Mouse (Mus musculus) kidney, adult 8-10 months (tissue): ENCODE data around the gene Prox2.
"Not testable (repeated sequence)": the region's sequence is repeated elsewhere in the genome, so short reads cannot be mapped to it uniquely, and the experiment has no call there.

ENCODE experiments used
- DNase-seq, 2 experiments: peaks; one replicate each; pipeline ENCODE4 v3.0.0; 2022

The Prox2 gene

GRCm38 (mm10) chr12:85110698-85111592 lies at the start of gene Prox2, which contains the start of gene Dlst:
Prox2 (minus strand) TSS chr12:85110759.
Dlst (plus strand) TSS chr12:85110833.
- DNase-seq, result peak; percentile 79 to 86

- DNase-seq, result no peak
Measured at GRCm38 (mm10) chr12:85159592-85159991, 49.0 kb upstream of the Prox2 start.

GRCm38 (mm10) chr12:85158801-85159200 lies 48.2 kb upstream of the Prox2 start:
- no peak for DNase-seq

- no peak for DNase-seq
Measured at GRCm38 (mm10) chr12:85157797-85158460, 47.4 kb upstream of the Prox2 start.

GRCm38 (mm10) chr12:85156324-85156723 lies 45.8 kb upstream of the Prox2 start:
- DNase-seq, result no peak

- DNase-seq, result no peak
Measured at GRCm38 (mm10) chr12:85153011-85153410, 42.5 kb upstream of the Prox2 start.

GRCm38 (mm10) chr12:85151002-85151774 lies 40.6 kb upstream of the Prox2 start, which contains the start of gene Rps6kl1:
Rps6kl1 (minus strand) TSS chr12:85151264.
- peak in 1 of 2 experiments; percentile 25 for DNase-seq

- no peak for DNase-seq
Measured at GRCm38 (mm10) chr12:85150321-85151001, 39.9 kb upstream of the Prox2 start.

GRCm38 (mm10) chr12:85146881-85147280 lies 36.3 kb upstream of the Prox2 start:
- no peak for DNase-seq

- DNase-seq, result no peak
Measured at GRCm38 (mm10) chr12:85146355-85146754, 35.8 kb upstream of the Prox2 start.

- no peak for DNase-seq
Measured at GRCm38 (mm10) chr12:85145630-85146029, 35.1 kb upstream of the Prox2 start.

GRCm38 (mm10) chr12:85144821-85145220 lies 34.3 kb upstream of the Prox2 start:
- no peak for DNase-seq

- not testable (repeated sequence) for DNase-seq
Measured at GRCm38 (mm10) chr12:85144276-85144675, 33.7 kb upstream of the Prox2 start.

GRCm38 (mm10) chr12:85142803-85143202 lies 32.2 kb upstream of the Prox2 start:
- peak; percentile 57 to 87 for DNase-seq

GRCm38 (mm10) chr12:85141096-85141495 lies 30.5 kb upstream of the Prox2 start:
- no peak for DNase-seq

GRCm38 (mm10) chr12:85140036-85140701 lies 29.6 kb upstream of the Prox2 start:
- DNase-seq, result no peak

- no peak for DNase-seq
Measured at GRCm38 (mm10) chr12:85136627-85137026, 26.1 kb upstream of the Prox2 start.

- no peak for DNase-seq
Measured at GRCm38 (mm10) chr12:85135513-85136470, 25.2 kb upstream of the Prox2 start.

- DNase-seq, result no peak
Measured at GRCm38 (mm10) chr12:85134043-85134794, 23.7 kb upstream of the Prox2 start.

- DNase-seq, result no peak
Measured at GRCm38 (mm10) chr12:85131361-85131760, 20.8 kb upstream of the Prox2 start.
